Mouse (Mus musculus): Measurements from ENCODE around the gene Foxn1. TPM values are rescaled to one million over a fixed set of nuclear protein-coding genes. Genes with fewer than 3 reads are reported as not detected.

Foxn1 gene
- polyA plus RNA-seq, 1 experiment from 2014 or later, result not detected

- 36% methylated on average over 4 of the region's 4 CpGs for WGBS
Observed at GRCm38 (mm10) chr11:78355471-78356238, 30.7 kb downstream of the Foxn1 start.

GRCm38 (mm10) chr11:78354905-78355304, 31.5 kb downstream of the Foxn1 start:
- Histone ChIP-seq H3K9me3 (ENCODE audit: control insufficient read depth, low read length) (no peaks in the 10 kb centered on the region), H3K9ac (ENCODE audit: low read depth, low read length) (no peak overlapping the region), H3K4me2 (replicated peaks; ENCODE audit: low read depth, low read length) (no peak overlapping the region), H3K4me1 (ENCODE audit: control insufficient read depth, insufficient read depth, low read length) (no peaks in the 10 kb centered on the region), H3K4me3 (ENCODE audit: low read length) (no peak overlapping the region), H3K27ac (ENCODE audit: low read depth, low read length) (no peak overlapping the region), H3K36me3 (ENCODE audit: control insufficient read depth, insufficient read depth, low read length) (no peaks in the 10 kb centered on the region), H3K27me3 (ENCODE audit: control insufficient read depth, insufficient read depth, low read length) (no peaks in the 10 kb centered on the region)
- 80% methylated on average over 6 of the region's 6 CpGs for WGBS
- ATAC-seq (ENCODE audit: low FRiP score, low TSS enrichment), result no peak

More at GRCm38 (mm10) chr11:78355471-78356238, 30.7 kb downstream of the Foxn1 start:
- no peak overlapping the region for H3K9ac ChIP-seq (ENCODE audit: low read depth, low read length)
- no peak overlapping the region for H3K4me3 ChIP-seq (ENCODE audit: low read length)
- H3K36me3 ChIP-seq (ENCODE audit: control insufficient read depth, insufficient read depth, low read length), result no peaks in the 10 kb centered on the region
- no peaks in the 10 kb centered on the region for H3K4me1 ChIP-seq (ENCODE audit: control insufficient read depth, insufficient read depth, low read length)
- no peaks in the 10 kb centered on the region for H3K9me3 ChIP-seq (ENCODE audit: control insufficient read depth, low read length)
- ATAC-seq (ENCODE audit: low FRiP score, low TSS enrichment), result no peak
- no peak overlapping the region for H3K27ac ChIP-seq (ENCODE audit: low read depth, low read length)
- no peak overlapping the region for H3K4me2 ChIP-seq (replicated peaks; ENCODE audit: low read depth, low read length)
- H3K27me3 ChIP-seq (ENCODE audit: control insufficient read depth, insufficient read depth, low read length), result no peaks in the 10 kb centered on the region

- no peaks in the 10 kb centered on the region for H3K9me3 ChIP-seq (ENCODE audit: control insufficient read depth, low read length)
- H3K36me3 ChIP-seq (ENCODE audit: control insufficient read depth, insufficient read depth, low read length), result peaks cover 9% of the 10 kb centered on the region; the same call in 1 of the 2 replicates
- WGBS, result 95% methylated on average over 1 of the region's 1 CpGs
- H3K27me3 ChIP-seq (ENCODE audit: control insufficient read depth, insufficient read depth, low read length), result no peaks in the 10 kb centered on the region
- H3K4me3 ChIP-seq (ENCODE audit: low read length), result no peak overlapping the region
- no peaks in the 10 kb centered on the region for H3K4me1 ChIP-seq (ENCODE audit: control insufficient read depth, insufficient read depth, low read length)
- no peak for ATAC-seq (ENCODE audit: low FRiP score, low TSS enrichment)
- H3K4me2 ChIP-seq (replicated peaks; ENCODE audit: low read depth, low read length), result no peak overlapping the region
- no peak overlapping the region for H3K27ac ChIP-seq (ENCODE audit: low read depth, low read length)
- H3K9ac ChIP-seq (ENCODE audit: low read depth, low read length), result no peak overlapping the region
Observed at GRCm38 (mm10) chr11:78353081-78353480, 33.3 kb downstream of the Foxn1 start.

GRCm38 (mm10) chr11:78349441-78350358, 36.7 kb downstream of the Foxn1 start:
- Histone ChIP-seq H3K9me3 (ENCODE audit: control insufficient read depth, low read length) (no peaks in the 10 kb centered on the region), H3K27ac (ENCODE audit: low read depth, low read length) (no peak overlapping the region), H3K36me3 (ENCODE audit: control insufficient read depth, insufficient read depth, low read length) (peaks cover 10% of the 10 kb centered on the region; the same call in 1 of the 2 replicates), H3K4me2 (replicated peaks; ENCODE audit: low read depth, low read length) (no peak overlapping the region), H3K9ac (ENCODE audit: low read depth, low read length) (no peak overlapping the region), H3K27me3 (ENCODE audit: control insufficient read depth, insufficient read depth, low read length) (no peaks in the 10 kb centered on the region), H3K4me1 (ENCODE audit: control insufficient read depth, insufficient read depth, low read length) (peaks cover 14% of the 10 kb centered on the region), H3K4me3 (ENCODE audit: low read length) (no peak overlapping the region)
- no peak for ATAC-seq (ENCODE audit: low FRiP score, low TSS enrichment)
- WGBS, result 70% methylated on average over 4 of the region's 4 CpGs

- Histone ChIP-seq H3K36me3 (ENCODE audit: control insufficient read depth, insufficient read depth, low read length) (peaks cover 10% of the 10 kb centered on the region; the same call in 1 of the 2 replicates), H3K4me3 (ENCODE audit: low read length) (no peak overlapping the region), H3K4me1 (ENCODE audit: control insufficient read depth, insufficient read depth, low read length) (peaks cover 24% of the 10 kb centered on the region), H3K27me3 (ENCODE audit: control insufficient read depth, insufficient read depth, low read length) (no peaks in the 10 kb centered on the region), H3K9ac (ENCODE audit: low read depth, low read length) (no peak overlapping the region), H3K9me3 (ENCODE audit: control insufficient read depth, low read length) (no peaks in the 10 kb centered on the region), H3K4me2 (replicated peaks; ENCODE audit: low read depth, low read length) (no peak overlapping the region), H3K27ac (ENCODE audit: low read depth, low read length) (no peak overlapping the region)
- WGBS, result 39% methylated on average over 7 of the region's 7 CpGs
- no peak for ATAC-seq (ENCODE audit: low FRiP score, low TSS enrichment)
Observed at GRCm38 (mm10) chr11:78348474-78348873, 37.9 kb downstream of the Foxn1 start.

- Histone ChIP-seq H3K4me1 (ENCODE audit: control insufficient read depth, insufficient read depth, low read length) (peaks cover 24% of the 10 kb centered on the region), H3K4me3 (ENCODE audit: low read length) (no peak overlapping the region), H3K36me3 (ENCODE audit: control insufficient read depth, insufficient read depth, low read length) (peaks cover 10% of the 10 kb centered on the region; the same call in 1 of the 2 replicates), H3K9me3 (ENCODE audit: control insufficient read depth, low read length) (no peaks in the 10 kb centered on the region), H3K4me2 (replicated peaks; ENCODE audit: low read depth, low read length) (no peak overlapping the region), H3K27ac (ENCODE audit: low read depth, low read length) (no peak overlapping the region), H3K9ac (ENCODE audit: low read depth, low read length) (no peak overlapping the region), H3K27me3 (ENCODE audit: control insufficient read depth, insufficient read depth, low read length) (no peaks in the 10 kb centered on the region)
- WGBS, result 85% methylated on average over 9 of the region's 9 CpGs
- ATAC-seq (ENCODE audit: low FRiP score, low TSS enrichment), result no peak
Observed at GRCm38 (mm10) chr11:78347908-78348307, 38.5 kb downstream of the Foxn1 start.

- Histone ChIP-seq H3K4me3 (ENCODE audit: low read length) (no peak overlapping the region), H3K9me3 (ENCODE audit: control insufficient read depth, low read length) (no peaks in the 10 kb centered on the region), H3K27ac (ENCODE audit: low read depth, low read length) (no peak overlapping the region), H3K4me2 (replicated peaks; ENCODE audit: low read depth, low read length) (no peak overlapping the region), H3K27me3 (ENCODE audit: control insufficient read depth, insufficient read depth, low read length) (no peaks in the 10 kb centered on the region), H3K36me3 (ENCODE audit: control insufficient read depth, insufficient read depth, low read length) (peaks cover 10% of the 10 kb centered on the region; the same call in 1 of the 2 replicates), H3K4me1 (ENCODE audit: control insufficient read depth, insufficient read depth, low read length) (peaks cover 24% of the 10 kb centered on the region), H3K9ac (ENCODE audit: low read depth, low read length) (no peak overlapping the region)
- 89% methylated on average over 10 of the region's 10 CpGs for whole genome bisulfite sequencing
- ATAC-seq (ENCODE audit: low FRiP score, low TSS enrichment), result no peak
Observed at GRCm38 (mm10) chr11:78347070-78347754, 39.1 kb downstream of the Foxn1 start.

- Histone ChIP-seq H3K4me2 (replicated peaks; ENCODE audit: low read depth, low read length) (no peak overlapping the region; the same call in 1 of the 2 replicates), H3K27ac (ENCODE audit: low read depth, low read length) (no peak overlapping the region)
- WGBS, result 86% methylated on average over 6 of the region's 6 CpGs
Observed at GRCm38 (mm10) chr11:78346326-78347069, 39.9 kb downstream of the Foxn1 start.

More at GRCm38 (mm10) chr11:78346326-78347069, 39.9 kb downstream of the Foxn1 start:
- Histone ChIP-seq H3K4me1 (ENCODE audit: control insufficient read depth, insufficient read depth, low read length) (peaks cover 24% of the 10 kb centered on the region), H3K27me3 (ENCODE audit: control insufficient read depth, insufficient read depth, low read length) (no peaks in the 10 kb centered on the region), H3K36me3 (ENCODE audit: control insufficient read depth, insufficient read depth, low read length) (peaks cover 10% of the 10 kb centered on the region; the same call in 1 of the 2 replicates), H3K9ac (ENCODE audit: low read depth, low read length) (no peak overlapping the region), H3K4me3 (ENCODE audit: low read length) (no peak overlapping the region), H3K9me3 (ENCODE audit: control insufficient read depth, low read length) (no peaks in the 10 kb centered on the region)
- ATAC-seq (ENCODE audit: low FRiP score, low TSS enrichment), result no peak

Data from kidney, embryonic 14.5 days (tissue).